17 mouse cellular contexts compared by ENCODE assay signal in genomic region chr13:38852868-38853267, GRCm38 (mm10).
"Had no signal": no experiment of that assay in that cellular context is flagged by ENCODE, and none has a peak within 500 bp of the region (broad histone marks: within the 10 kb centered on the region; RNA-seq: fewer than 3 reads in every experiment).

No protein-coding gene starts in this region.

- H3K9me3 ChIP-seq: kidney, embryonic 15.5 days; limb, embryonic 12.5 days; liver, embryonic 13.5 days; lung, embryonic 15.5 days; neural tube, embryonic 13.5 days had no signal

- H3K4me2 ChIP-seq: kidney, embryonic 15.5 days; limb, embryonic 12.5 days; liver, embryonic 13.5 days; lung, embryonic 15.5 days; midbrain, embryonic 11.5 days; neural tube, embryonic 13.5 days had no signal

- H3K4me3 ChIP-seq: kidney, embryonic 15.5 days; limb, embryonic 12.5 days; liver, embryonic 13.5 days; lung, embryonic 15.5 days; megakaryocyte, embryonic 14.5 days; neural tube, embryonic 13.5 days had no signal

- H3K9ac ChIP-seq: kidney, embryonic 15.5 days; limb, embryonic 12.5 days; liver, embryonic 13.5 days; liver, postnatal 0 days; lung, embryonic 15.5 days; neural tube, embryonic 13.5 days had no signal

- H3K27ac ChIP-seq: kidney, embryonic 15.5 days; limb, embryonic 12.5 days; liver, embryonic 13.5 days; lung, embryonic 15.5 days; macrophage; neural tube, embryonic 13.5 days; stomach, postnatal 0 days had no signal

- ATAC-seq: liver, postnatal 0 days; midbrain, embryonic 16.5 days had no signal

- H3K36me3 ChIP-seq: kidney, embryonic 15.5 days; limb, embryonic 12.5 days; liver, embryonic 13.5 days; lung, embryonic 15.5 days; neural tube, embryonic 13.5 days had no signal

- H3K27me3 ChIP-seq: kidney, embryonic 15.5 days; limb, embryonic 12.5 days; liver, embryonic 13.5 days; lung, embryonic 15.5 days; neural tube, embryonic 13.5 days had no signal

- H3K4me1 ChIP-seq: kidney, embryonic 15.5 days; limb, embryonic 12.5 days; liver, embryonic 13.5 days; lung, embryonic 15.5 days; neural tube, embryonic 13.5 days had no signal

- DNase-seq: kidney, adult 2 months; kidney, postnatal 14 days; liver; liver, embryonic 13.5 days; liver, postnatal 0 days; lung, postnatal 14 days; thymus, adult 18-20 months; thymus, postnatal 14 days had no signal
